12 mouse cellular contexts compared by ENCODE assay signal in genomic region chr15:93751817-93752216, GRCm38 (mm10).
DNase-seq lines count a peak whose midpoint lies in the region; ATAC-seq and TF ChIP-seq lines count a peak whose summit lies in the region.
"Had no signal": no experiment of that assay in that cellular context is flagged by ENCODE, and none has a peak within 500 bp of the region (broad histone marks: within the 10 kb centered on the region; RNA-seq: fewer than 3 reads in every experiment).

No protein-coding gene starts in this region.

- H3K27me3 ChIP-seq in embryonic facial prominence, embryonic 15.5 days, result no peaks in the 10 kb centered on the region
- H3K27me3 ChIP-seq in heart, embryonic 16.5 days (ENCODE audit: control insufficient read depth, insufficient read depth, low read length), result no peaks in the 10 kb centered on the region
- H3K27me3 ChIP-seq in forebrain, embryonic 14.5 days (replicated peaks; ENCODE audit: control insufficient read depth, insufficient read depth, low read length), result no peaks in the 10 kb centered on the region

- TF ChIP-seq CTCF in layer of hippocampus, adult 2 months (conservative IDR thresholded peaks at IDR 0.05), result 0 out of 2 replicates have a peak, but pooled peaks have one; percentile 6

- H3K4me3 ChIP-seq in layer of hippocampus, adult 2 months, result no peak overlapping the region
- H3K4me3 ChIP-seq in embryonic facial prominence, embryonic 15.5 days (replicated peaks), result no peak overlapping the region
- no peak overlapping the region for H3K4me3 ChIP-seq in heart, embryonic 16.5 days (ENCODE audit: low read length)
- no peak overlapping the region for H3K4me3 ChIP-seq in forebrain, embryonic 14.5 days (ENCODE audit: low read depth, low read length)

- peak; percentile 12 to 37 for DNase-seq in layer of hippocampus, adult 2 months (ENCODE audit: low spot score in 2 of 2)
- no peak for DNase-seq in layer of hippocampus, adult 9-10 months (ENCODE audit: low spot score)
- DNase-seq in naive thymus-derived CD4-positive, alpha-beta T cell, adult 2 months (ENCODE audit: low read depth), result peak; percentile 13
- no peak for DNase-seq in adrenal gland, adult (ENCODE audit: inconsistent age in 2 of 2, low spot score in 1 of 2)
- DNase-seq in forebrain, embryonic 14.5 days (ENCODE audit: low spot score), result no peak
- DNase-seq in ovary, postnatal 14 days (ENCODE audit: low spot score), result no peak
- DNase-seq: cerebellum, postnatal 25 days; gastrocnemius, postnatal 10 days had no signal

- no peak overlapping the region; the same call in 1 of the 2 replicates for H3K4me2 ChIP-seq in embryonic facial prominence, embryonic 15.5 days (replicated peaks)
- peak overlapping the region; percentile 11; the same call in 1 of the 2 replicates for H3K4me2 ChIP-seq in heart, embryonic 16.5 days (ENCODE audit: low read depth, low read length)
- H3K4me2 ChIP-seq in forebrain, embryonic 14.5 days (ENCODE audit: low read length), result no peak overlapping the region

- no peaks in the 10 kb centered on the region for H3K9me3 ChIP-seq in embryonic facial prominence, embryonic 15.5 days (replicated peaks)
- H3K9me3 ChIP-seq in heart, embryonic 16.5 days (replicated peaks; ENCODE audit: control insufficient read depth, low read length), result peaks cover 3% of the 10 kb centered on the region; the same call in 1 of the 2 replicates
- no peaks in the 10 kb centered on the region for H3K9me3 ChIP-seq in forebrain, embryonic 14.5 days (replicated peaks; ENCODE audit: control insufficient read depth, low read length)

- 59% methylated on average over 14 of the region's 14 CpGs for WGBS in embryonic facial prominence, embryonic 15.5 days
- WGBS in heart, embryonic 16.5 days, result 56% methylated on average over 14 of the region's 14 CpGs
- WGBS in forebrain, embryonic 14.5 days, result 85% methylated on average over 14 of the region's 14 CpGs

- no peak overlapping the region for H3K27ac ChIP-seq in layer of hippocampus, adult 2 months
- peak overlapping the region; percentile 36; the same call in 1 of the 2 replicates for H3K27ac ChIP-seq in embryonic facial prominence, embryonic 15.5 days (replicated peaks)
- no peak overlapping the region for H3K27ac ChIP-seq in heart, embryonic 16.5 days (ENCODE audit: low read length)
- H3K27ac ChIP-seq in forebrain, embryonic 14.5 days (ENCODE audit: low read depth, low read length), result no peak overlapping the region

- no peaks in the 10 kb centered on the region for H3K36me3 ChIP-seq in embryonic facial prominence, embryonic 15.5 days
- no peaks in the 10 kb centered on the region for H3K36me3 ChIP-seq in heart, embryonic 16.5 days (ENCODE audit: control insufficient read depth, insufficient read depth)
- no peaks in the 10 kb centered on the region for H3K36me3 ChIP-seq in forebrain, embryonic 14.5 days (ENCODE audit: control insufficient read depth, insufficient read depth, low read length)

- H3K9ac ChIP-seq in embryonic facial prominence, embryonic 15.5 days, result no peak overlapping the region
- no peak overlapping the region for H3K9ac ChIP-seq in heart, embryonic 16.5 days (ENCODE audit: low read length)
- no peak overlapping the region for H3K9ac ChIP-seq in forebrain, embryonic 14.5 days (ENCODE audit: low read length)

- no peak for ATAC-seq in embryonic facial prominence, embryonic 15.5 days (ENCODE audit: insufficient number of reproducible peaks, low FRiP score, low TSS enrichment, low read depth)
- ATAC-seq in heart, embryonic 16.5 days (replicated peaks; ENCODE audit: extremely low read depth, insufficient read depth, low FRiP score), result 0 out of 2 replicates have a peak, but pooled peaks have one; percentile 28
- ATAC-seq in forebrain, embryonic 14.5 days, result no peak
- ATAC-seq: lung, postnatal 0 days; midbrain, embryonic 16.5 days had no signal

- H3K4me1 ChIP-seq in embryonic facial prominence, embryonic 15.5 days, result peaks cover 3% of the 10 kb centered on the region
- peaks cover 3% of the 10 kb centered on the region; the same call in 1 of the 2 replicates for H3K4me1 ChIP-seq in heart, embryonic 16.5 days (ENCODE audit: control insufficient read depth, insufficient read depth, low read length)
- H3K4me1 ChIP-seq in forebrain, embryonic 14.5 days (ENCODE audit: control insufficient read depth, insufficient read depth, low read length), result no peaks in the 10 kb centered on the region

Comparison
In these comparisons a context has a peak if more than half of its experiments do, and no peak if none do; other contexts are left out.
1. DNase-seq: peak in layer of hippocampus, adult 2 months (2 of 2) and naive thymus-derived CD4-positive, alpha-beta T cell, adult 2 months (single experiment); none in layer of hippocampus, adult 9-10 months (single experiment), adrenal gland, adult (0 of 2), forebrain, embryonic 14.5 days (single experiment) and ovary, postnatal 14 days (single experiment).